Mouse (Mus musculus): ENCODE results near the gene Dact1.

GRCm38 (mm10) chr12:71309581-71310067, at the start of gene Dact1:
- TF ChIP-seq GATA1 (IDR thresholded peaks at IDR 0.05; ENCODE audit: low read length) (no peak), TAL1 (IDR thresholded peaks at IDR 0.05; ENCODE audit: low read length) (no peak)
